Mouse (Mus musculus) myocyte (in vitro differentiated cells): ENCODE measurements at regions not wholly inside any gene's neighbourhood (a gene's known extent, or its start where the extent isn't known, plus 50 kb on each side); places are given as distances from the start of the nearest gene placed in this dataset.

Experiments
- H3K27me3 ChIP-seq: one replicate; pipeline ENCODE4 v1.6.1; 2011; ENCODE audit not compliant: control insufficient read depth, insufficient read depth, insufficient read length
- H3K36me3 ChIP-seq: one replicate; pipeline ENCODE4 v1.6.1; 2011; ENCODE audit not compliant: control insufficient read depth, insufficient read depth
- H3K4me2 ChIP-seq: one replicate; pipeline ENCODE4 v1.6.1; 2011; ENCODE audit warnings: low read depth, control low read depth
- H3K4me3 ChIP-seq: one replicate; pipeline ENCODE4 v1.5.1; 2011; ENCODE audit warnings: mild to moderate bottlenecking, control low read depth, moderate library complexity
- H3K79me2 ChIP-seq: one replicate; pipeline ENCODE4 v1.6.1; 2011; ENCODE audit not compliant: control insufficient read depth, insufficient read depth
- H3ac ChIP-seq: one replicate; pipeline ENCODE4 v1.6.1; 2011; ENCODE audit not compliant: control insufficient read depth, insufficient read length
- CEBPB ChIP-seq: IDR thresholded peaks from 2 replicates; pipeline ENCODE4 v1.6.1; 2011; ENCODE audit warnings: mild to moderate bottlenecking, moderate library complexity; ENCODE audit not compliant: poor library complexity, insufficient read depth, severe bottlenecking
- E2F4 ChIP-seq: IDR thresholded peaks from one replicate; pipeline ENCODE4 v1.6.1; 2011; ENCODE audit warnings: mild to moderate bottlenecking, control low read depth, moderate library complexity; ENCODE audit not compliant: insufficient read depth
- MAX ChIP-seq: IDR thresholded peaks from one replicate; pipeline ENCODE4 v1.6.1; 2011; ENCODE audit warnings: low read depth, mild to moderate bottlenecking, control low read depth
- MYOD1 ChIP-seq, 3 experiments: IDR thresholded peaks; one replicate each; pipeline ENCODE4 v1.6.1; 2011; ENCODE audit warnings: control low read depth in 2 of 3, low read depth in 2 of 3, mild to moderate bottlenecking in 2 of 3, moderate library complexity in 1 of 3; ENCODE audit not compliant: insufficient read length in 2 of 3, control insufficient read depth in 1 of 3
- MYOG ChIP-seq, 3 experiments: IDR thresholded peaks; one replicate each; pipeline ENCODE4 v1.6.1; 2011; ENCODE audit warnings: control low read depth in 2 of 3, low read depth in 2 of 3, mild to moderate bottlenecking in 2 of 3; ENCODE audit not compliant: insufficient read length in 2 of 3, control insufficient read depth in 1 of 3, insufficient read depth in 1 of 3
- POLR2A ChIP-seq: IDR thresholded peaks from one replicate; pipeline ENCODE4 v1.6.1; 2011; ENCODE audit warnings: low read depth, mild to moderate bottlenecking, control low read depth, moderate library complexity; ENCODE audit not compliant: insufficient read length
- POLR2AphosphoS2 ChIP-seq: IDR thresholded peaks from one replicate; pipeline ENCODE4 v1.6.1; 2011; ENCODE audit warnings: low read depth, control low read depth; ENCODE audit not compliant: insufficient read length
- REST ChIP-seq: IDR thresholded peaks from one replicate; pipeline ENCODE4 v1.6.1; 2011; ENCODE audit warnings: mild to moderate bottlenecking, control low read depth, moderate library complexity; ENCODE audit not compliant: insufficient read depth, insufficient read length
- SRF ChIP-seq: IDR thresholded peaks from one replicate; pipeline ENCODE4 v1.6.1; 2011; ENCODE audit warnings: low read depth; ENCODE audit not compliant: control insufficient read depth, insufficient read length
- TCF12 ChIP-seq: IDR thresholded peaks from one replicate; pipeline ENCODE4 v1.6.1; 2011; ENCODE audit warnings: mild to moderate bottlenecking, control low read depth; ENCODE audit not compliant: poor library complexity, insufficient read depth, severe bottlenecking
- TCF3 ChIP-seq: IDR thresholded peaks from one replicate; pipeline ENCODE4 v1.6.1; 2011; ENCODE audit warnings: low read depth, control low read depth; ENCODE audit not compliant: insufficient read length
- USF1 ChIP-seq: IDR thresholded peaks from one replicate; pipeline ENCODE4 v1.6.1; 2011; ENCODE audit warnings: low read depth, mild to moderate bottlenecking, control low read depth, moderate library complexity

- no peak overlapping the region for H3ac ChIP-seq
- no peaks in the 10 kb centered on the region for H3K36me3 ChIP-seq
- H3K4me3 ChIP-seq: no peak overlapping the region
- H3K4me2 ChIP-seq: no peak overlapping the region
- no peaks in the 10 kb centered on the region for H3K27me3 ChIP-seq
- H3K79me2 ChIP-seq: no peaks in the 10 kb centered on the region
- TF ChIP-seq CEBPB (no peak), MYOG (IDR thresholded peaks at IDR 0.05; ENCODE audit: control insufficient read depth in 1 of 3, insufficient read depth in 1 of 3, insufficient read length in 2 of 3, low read depth in 2 of 3) (no peak), MAX (no peak), REST (no peak), MYOD1 (IDR thresholded peaks at IDR 0.05; ENCODE audit: control insufficient read depth in 1 of 3, insufficient read length in 2 of 3, low read depth in 2 of 3) (no peak), POLR2AphosphoS2 (no peak), USF1 (no peak), POLR2A (no peak), E2F4 (no peak), TCF3 (no peak), TCF12 (no peak), SRF (no peak)
Observed at GRCm38 (mm10) chr16:77384021-77384729, 217.7 kb downstream of the Gm11146 start.

GRCm38 (mm10) chr16:77382790-77383189 is 219.1 kb downstream of the Gm11146 start:
- Histone ChIP-seq H3K79me2 (no peaks in the 10 kb centered on the region), H3K4me2 (no peak overlapping the region), H3K36me3 (no peaks in the 10 kb centered on the region), H3K27me3 (no peaks in the 10 kb centered on the region), H3ac (no peak overlapping the region), H3K4me3 (no peak overlapping the region)
- TF ChIP-seq POLR2A (no peak), TCF12 (no peak), USF1 (no peak), MYOD1 (IDR thresholded peaks at IDR 0.05; ENCODE audit: control insufficient read depth in 1 of 3, insufficient read length in 2 of 3, low read depth in 2 of 3) (no peak)

GRCm38 (mm10) chr16:77372768-77373167 is 229.1 kb downstream of the Gm11146 start:
- Histone ChIP-seq H3K4me2 (no peak overlapping the region), H3K79me2 (no peaks in the 10 kb centered on the region), H3K27me3 (no peaks in the 10 kb centered on the region), H3ac (no peak overlapping the region), H3K4me3 (no peak overlapping the region), H3K36me3 (no peaks in the 10 kb centered on the region)
- TF ChIP-seq POLR2AphosphoS2 (no peak), USF1 (no peak), CEBPB (no peak), TCF3 (no peak), REST (no peak), E2F4 (no peak), MYOD1 (IDR thresholded peaks at IDR 0.05; ENCODE audit: control insufficient read depth in 1 of 3, insufficient read length in 2 of 3, low read depth in 2 of 3) (no peak), MYOG (IDR thresholded peaks at IDR 0.05; ENCODE audit: control insufficient read depth in 1 of 3, insufficient read depth in 1 of 3, insufficient read length in 2 of 3, low read depth in 2 of 3) (no peak), POLR2A (no peak), MAX (no peak), TCF12 (no peak), SRF (no peak)

DNA sequence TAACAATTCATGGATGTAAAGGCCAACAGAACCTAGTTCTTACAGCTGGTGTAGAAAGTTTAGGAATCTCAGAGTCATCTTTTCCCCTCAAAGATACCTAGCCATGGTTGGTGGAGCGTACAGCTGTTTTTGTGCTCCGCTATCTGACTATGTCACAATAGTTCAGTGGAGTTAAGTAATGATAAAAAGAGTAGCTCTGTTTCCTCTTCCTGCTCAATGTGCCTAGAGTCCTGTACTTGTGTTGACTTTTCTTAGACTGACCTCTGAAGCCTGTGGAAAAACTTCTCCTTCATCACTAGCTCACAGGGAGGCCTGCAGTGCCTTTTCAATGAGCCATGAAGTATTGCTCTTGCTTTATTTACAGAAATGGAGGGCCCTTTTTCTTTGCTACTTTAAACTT is 232.1 kb downstream of the Gm11146 start:
- Histone ChIP-seq H3K36me3 (no peaks in the 10 kb centered on the region), H3K27me3 (no peaks in the 10 kb centered on the region), H3K4me3 (no peak overlapping the region), H3K4me2 (no peak overlapping the region), H3ac (no peak overlapping the region), H3K79me2 (no peaks in the 10 kb centered on the region)
- TF ChIP-seq E2F4: no peak
- no peak for TF ChIP-seq TCF3
- TF ChIP-seq USF1: no peak
- no peak for TF ChIP-seq POLR2AphosphoS2

DNA sequence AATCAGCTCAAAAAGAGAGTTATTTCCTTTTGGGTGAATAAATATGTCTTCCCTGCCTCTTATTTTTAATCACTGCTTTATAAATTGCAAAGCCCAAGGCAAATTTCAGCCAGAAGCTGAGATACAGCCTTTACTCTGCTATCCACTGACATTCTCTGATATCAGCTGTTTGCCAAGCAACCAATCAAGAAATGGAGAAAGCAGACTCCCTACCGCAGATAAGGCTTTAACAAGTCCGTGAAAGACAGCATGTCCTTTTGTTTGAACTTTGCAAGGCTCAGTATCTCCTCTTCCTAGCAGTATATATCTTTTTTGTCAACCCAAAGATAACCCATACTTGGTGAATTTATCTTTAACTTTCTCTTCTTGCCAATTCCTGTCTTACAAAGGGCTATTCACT is 236.6 kb downstream of the Gm11146 start:
- Histone ChIP-seq H3K79me2 (no peaks in the 10 kb centered on the region), H3K27me3 (no peaks in the 10 kb centered on the region), H3K4me3 (no peak overlapping the region), H3K4me2 (no peak overlapping the region), H3K36me3 (no peaks in the 10 kb centered on the region), H3ac (no peak overlapping the region)
- TF ChIP-seq MAX: no peak
- no peak for TF ChIP-seq CEBPB
- no peak for TF ChIP-seq TCF12
- no peak for TF ChIP-seq POLR2AphosphoS2
- TF ChIP-seq MYOD1 (IDR thresholded peaks at IDR 0.05; ENCODE audit: control insufficient read depth in 1 of 3, insufficient read length in 2 of 3, low read depth in 2 of 3): no peak
- no peak for TF ChIP-seq MYOG (IDR thresholded peaks at IDR 0.05; ENCODE audit: control insufficient read depth in 1 of 3, insufficient read depth in 1 of 3, insufficient read length in 2 of 3, low read depth in 2 of 3)
- no peak for TF ChIP-seq USF1
- no peak for TF ChIP-seq TCF3
- no peak for TF ChIP-seq SRF
- TF ChIP-seq POLR2A: no peak
- no peak for TF ChIP-seq E2F4
- TF ChIP-seq REST: no peak
